Mouse (Mus musculus): Measurements from ENCODE around the gene Amotl2. TPM values are rescaled to one million over a fixed set of nuclear protein-coding genes. Genes with fewer than 3 reads are reported as not detected.
"Not testable (repeated sequence)": the region's sequence is repeated elsewhere in the genome, so short reads cannot be mapped to it uniquely, and the experiment has no call there.

Gene Amotl2
- polyA plus RNA-seq, 1 experiment from 2014 or later, result 10.4 TPM

GRCm38 (mm10) chr9:102763520-102763919 lies 47.0 kb downstream of the Amotl2 start:
- Histone ChIP-seq H3K4me2 (no peak overlapping the region), H3K4me1 (no peaks in the 10 kb centered on the region), H3K4me3 (no peak overlapping the region), H3K9me3 (replicated peaks) (no peaks in the 10 kb centered on the region), H3K27me3 (replicated peaks) (peaks cover 9% of the 10 kb centered on the region; the same call in 1 of the 2 replicates), H3K27ac (no peak overlapping the region), H3K36me3 (no peaks in the 10 kb centered on the region), H3K9ac (no peak overlapping the region)
- no peak for ATAC-seq
- 52% methylated on average over 8 of the region's 8 CpGs for whole genome bisulfite sequencing (ENCODE audit: insufficient replicate concordance)

- ATAC-seq; H3K9me3 ChIP-seq (replicated peaks); H3K4me3 ChIP-seq; H3K4me2 ChIP-seq; H3K27me3 ChIP-seq (replicated peaks); H3K27ac ChIP-seq; H3K9ac ChIP-seq; H3K4me1 ChIP-seq; H3K36me3 ChIP-seq: not testable (repeated sequence)
- 75% methylated on average over 2 of the region's 2 CpGs for WGBS (ENCODE audit: insufficient replicate concordance)
Observed at GRCm38 (mm10) chr9:102764540-102764939, 48.1 kb downstream of the Amotl2 start.

- H3K4me1 ChIP-seq, result peaks cover 5% of the 10 kb centered on the region; the same call in 1 of the 2 replicates
- no peaks in the 10 kb centered on the region for H3K36me3 ChIP-seq
- WGBS (ENCODE audit: insufficient replicate concordance), result 63% methylated on average over 3 of the region's 3 CpGs
- ATAC-seq, result no peak
- no peak overlapping the region for H3K27ac ChIP-seq
- no peaks in the 10 kb centered on the region for H3K9me3 ChIP-seq (replicated peaks)
- H3K4me3 ChIP-seq, result no peak overlapping the region
- H3K9ac ChIP-seq, result no peak overlapping the region
- no peak overlapping the region for H3K4me2 ChIP-seq
- peaks cover 9% of the 10 kb centered on the region for H3K27me3 ChIP-seq (replicated peaks)
Observed at GRCm38 (mm10) chr9:102766741-102767140, 50.3 kb downstream of the Amotl2 start.

GRCm38 (mm10) chr9:102769257-102769656 lies 52.8 kb downstream of the Amotl2 start:
- H3K9me3 ChIP-seq (replicated peaks), result no peaks in the 10 kb centered on the region
- no peak overlapping the region for H3K9ac ChIP-seq
- H3K4me3 ChIP-seq, result no peak overlapping the region
- no peak overlapping the region for H3K4me2 ChIP-seq
- no peak overlapping the region for H3K27ac ChIP-seq
- peaks cover 5% of the 10 kb centered on the region; the same call in 1 of the 2 replicates for H3K4me1 ChIP-seq
- ATAC-seq, result no peak
- WGBS (ENCODE audit: insufficient replicate concordance), result 61% methylated on average over 3 of the region's 3 CpGs
- no peaks in the 10 kb centered on the region for H3K36me3 ChIP-seq
- H3K27me3 ChIP-seq (replicated peaks), result peaks cover 9% of the 10 kb centered on the region

GRCm38 (mm10) chr9:102770190-102770589 lies 53.7 kb downstream of the Amotl2 start:
- no peak overlapping the region for H3K9ac ChIP-seq
- no peak overlapping the region for H3K4me2 ChIP-seq
- 74% methylated on average over 16 of the region's 16 CpGs for WGBS (ENCODE audit: insufficient replicate concordance)
- no peaks in the 10 kb centered on the region for H3K9me3 ChIP-seq (replicated peaks)
- no peak for ATAC-seq
- no peak overlapping the region for H3K4me3 ChIP-seq
- no peak overlapping the region for H3K27ac ChIP-seq
- peaks cover 5% of the 10 kb centered on the region; the same call in 1 of the 2 replicates for H3K4me1 ChIP-seq
- H3K36me3 ChIP-seq, result no peaks in the 10 kb centered on the region
- peaks cover 9% of the 10 kb centered on the region for H3K27me3 ChIP-seq (replicated peaks)

- Histone ChIP-seq H3K4me2 (no peak overlapping the region; the same call in 1 of the 2 replicates), H3K36me3 (no peaks in the 10 kb centered on the region), H3K9ac (no peak overlapping the region), H3K27ac (no peak overlapping the region), H3K4me1 (peaks cover 5% of the 10 kb centered on the region; the same call in 1 of the 2 replicates), H3K9me3 (replicated peaks) (no peaks in the 10 kb centered on the region), H3K27me3 (replicated peaks) (peaks cover 9% of the 10 kb centered on the region), H3K4me3 (no peak overlapping the region)
- WGBS (ENCODE audit: insufficient replicate concordance), result 37% methylated on average over 21 of the region's 21 CpGs
- ATAC-seq, result no peak
Observed at GRCm38 (mm10) chr9:102771308-102771895, 54.9 kb downstream of the Amotl2 start.

- H3K4me2 ChIP-seq, result no peak overlapping the region
Observed at GRCm38 (mm10) chr9:102777631-102778591, 61.4 kb downstream of the Amotl2 start.

GRCm38 (mm10) chr9:102779493-102779892 lies 63.0 kb downstream of the Amotl2 start:
- Histone ChIP-seq H3K27ac (0 out of 2 replicates have a peak overlapping the region, but pooled peaks have one; percentile 34), H3K27me3 (replicated peaks) (peaks cover 10% of the 10 kb centered on the region; the same call in 1 of the 2 replicates), H3K4me3 (no peak overlapping the region)

More at GRCm38 (mm10) chr9:102777631-102778591, 61.4 kb downstream of the Amotl2 start:
- Histone ChIP-seq H3K27ac (peak overlapping the region; percentile 5), H3K36me3 (no peaks in the 10 kb centered on the region), H3K9me3 (replicated peaks) (no peaks in the 10 kb centered on the region), H3K4me1 (peaks cover 7% of the 10 kb centered on the region; the same call in 1 of the 2 replicates), H3K4me3 (no peak overlapping the region), H3K27me3 (replicated peaks) (0 out of 2 replicates have a peak, but pooled peaks cover under 1% of the 10 kb centered on the region), H3K9ac (no peak overlapping the region)
- 16% methylated on average over 18 of the region's 18 CpGs for whole genome bisulfite sequencing (ENCODE audit: insufficient replicate concordance)
- peak; percentile 44; the same call in 1 of the 2 replicates for ATAC-seq

More at GRCm38 (mm10) chr9:102779493-102779892, 63.0 kb downstream of the Amotl2 start:
- 0 out of 2 replicates have a peak overlapping the region, but pooled peaks have one; percentile 14 for H3K9ac ChIP-seq
- H3K9me3 ChIP-seq (replicated peaks), result no peaks in the 10 kb centered on the region
- H3K4me2 ChIP-seq, result peak overlapping the region; percentile 33
- H3K4me1 ChIP-seq, result peaks cover 7% of the 10 kb centered on the region; the same call in 1 of the 2 replicates
- peak; percentile 70 for ATAC-seq
- WGBS (ENCODE audit: insufficient replicate concordance), result 14% methylated on average over 15 of the region's 15 CpGs
- H3K36me3 ChIP-seq, result no peaks in the 10 kb centered on the region

Other genes with a start within 250 kb of the Amotl2 start
- not detected in 2 replicates for gene Ky, start 210.9 kb upstream of the Amotl2 start, polyA plus RNA-seq (2016; fragmentation: Nextera tagmentation; extraction: Ambion mirVana)
- gene Anapc13, start 90.4 kb upstream of the Amotl2 start, polyA plus RNA-seq (2016; fragmentation: Nextera tagmentation; extraction: Ambion mirVana), result 105 and 120 TPM in 2 replicates
- 33.3 and 33.6 TPM in 2 replicates for gene Cep63, start 90.1 kb upstream of the Amotl2 start, polyA plus RNA-seq (2016; fragmentation: Nextera tagmentation; extraction: Ambion mirVana)
- 8.3 and 8.4 TPM in 2 replicates for gene Ryk, start 118.2 kb downstream of the Amotl2 start, polyA plus RNA-seq (2016; fragmentation: Nextera tagmentation; extraction: Ambion mirVana)

Measured in liver, embryonic 12.5 days (tissue).